Mouse (Mus musculus): ENCODE results near the gene Psmb8. TPM values are rescaled to one million over a fixed set of nuclear protein-coding genes. Genes with fewer than 3 reads are reported as not detected.

The Psmb8 gene
- polyA plus RNA-seq, 1 experiment from 2014 or later, result 1.5 TPM

DNA sequence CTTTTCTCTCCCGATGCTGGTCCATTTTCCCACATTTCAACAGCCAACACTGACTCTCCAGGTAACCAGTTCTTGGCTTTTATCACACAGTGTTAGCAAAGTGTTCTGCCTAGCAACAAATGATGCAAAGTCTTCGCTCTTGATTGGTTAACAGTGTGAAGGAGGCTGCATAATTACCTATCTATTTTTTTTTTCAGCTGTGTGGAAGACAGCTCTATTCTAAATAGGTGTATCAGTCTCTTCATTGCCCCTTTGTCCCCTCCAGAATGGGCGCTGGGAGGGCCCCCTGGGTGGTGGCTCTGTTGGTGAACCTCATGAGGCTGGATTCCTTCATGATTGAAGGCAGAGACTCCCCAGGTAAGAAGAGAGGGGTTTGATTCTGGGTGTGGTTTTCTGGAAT is 41.2 kb downstream of the Psmb8 start, which contains the start of gene H2-Ob:
TSS of gene H2-Ob (plus strand) at position 198 of the 400 bp plus-strand sequence.
- peaks cover 4% of the 10 kb centered on the region; the same call in 1 of the 2 replicates for H3K27me3 ChIP-seq (ENCODE audit: control insufficient read depth, insufficient read depth, low read length)
- H3K9me3 ChIP-seq (replicated peaks; ENCODE audit: control insufficient read depth, low read length), result peaks cover 5% of the 10 kb centered on the region; the same call in 1 of the 2 replicates
- no peak within 1 kb of the TSS for H3K4me2 ChIP-seq
- no peaks in the 10 kb centered on the region for H3K4me1 ChIP-seq (ENCODE audit: control insufficient read depth, insufficient read depth, low read length)
- H3K4me3 ChIP-seq (ENCODE audit: low read depth, low read length), result no peak within 1 kb of the TSS
- H3K36me3 ChIP-seq (ENCODE audit: control insufficient read depth, insufficient read depth, low read length), result no peaks in the 10 kb centered on the region
- 60% methylated on average over 3 of the region's 3 CpGs for WGBS (ENCODE audit: insufficient replicate concordance)
- no peak within 1 kb of the TSS for H3K27ac ChIP-seq (ENCODE audit: low read depth, low read length)
- no peak within 1 kb of the TSS for H3K9ac ChIP-seq (ENCODE audit: low read depth, low read length)
- ATAC-seq (replicated peaks; ENCODE audit: insufficient number of reproducible peaks, low FRiP score, low TSS enrichment), result no peak

DNA sequence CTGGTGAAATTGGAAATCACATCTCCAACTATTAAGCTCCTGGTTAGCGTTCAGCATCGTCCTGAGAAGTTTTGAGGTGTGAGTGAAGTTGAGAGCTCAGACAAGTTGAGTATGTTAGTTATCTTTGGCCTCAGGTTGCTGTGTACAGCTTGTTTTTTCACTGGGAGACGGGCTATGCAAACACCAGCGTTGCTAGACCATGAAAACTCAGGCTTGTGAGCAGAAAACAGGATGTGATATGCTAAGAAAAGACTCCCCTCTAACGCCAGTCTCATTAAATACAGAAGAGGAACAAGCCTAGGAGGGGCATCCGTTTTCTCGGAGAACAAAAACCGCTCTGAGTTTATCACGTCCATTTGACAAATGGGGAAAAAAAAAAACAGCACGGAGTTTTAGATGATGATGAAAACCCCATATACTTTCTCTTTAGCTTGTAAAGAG is 42.1 kb downstream of the Psmb8 start:
- H3K4me3 ChIP-seq (ENCODE audit: low read depth, low read length), result no peak overlapping the region
- no peaks in the 10 kb centered on the region for H3K4me1 ChIP-seq (ENCODE audit: control insufficient read depth, insufficient read depth, low read length)
- H3K9me3 ChIP-seq (replicated peaks; ENCODE audit: control insufficient read depth, low read length), result 0 out of 2 replicates have a peak, but pooled peaks cover 5% of the 10 kb centered on the region
- H3K27me3 ChIP-seq (ENCODE audit: control insufficient read depth, insufficient read depth, low read length), result peaks cover 4% of the 10 kb centered on the region; the same call in 1 of the 2 replicates
- H3K4me2 ChIP-seq, result no peak overlapping the region
- 63% methylated on average over 10 of the region's 10 CpGs for WGBS (ENCODE audit: insufficient replicate concordance)
- no peaks in the 10 kb centered on the region for H3K36me3 ChIP-seq (ENCODE audit: control insufficient read depth, insufficient read depth, low read length)
- H3K9ac ChIP-seq (ENCODE audit: low read depth, low read length), result no peak overlapping the region
- ATAC-seq (replicated peaks; ENCODE audit: insufficient number of reproducible peaks, low FRiP score, low TSS enrichment), result no peak
- H3K27ac ChIP-seq (ENCODE audit: low read depth, low read length), result no peak overlapping the region

DNA sequence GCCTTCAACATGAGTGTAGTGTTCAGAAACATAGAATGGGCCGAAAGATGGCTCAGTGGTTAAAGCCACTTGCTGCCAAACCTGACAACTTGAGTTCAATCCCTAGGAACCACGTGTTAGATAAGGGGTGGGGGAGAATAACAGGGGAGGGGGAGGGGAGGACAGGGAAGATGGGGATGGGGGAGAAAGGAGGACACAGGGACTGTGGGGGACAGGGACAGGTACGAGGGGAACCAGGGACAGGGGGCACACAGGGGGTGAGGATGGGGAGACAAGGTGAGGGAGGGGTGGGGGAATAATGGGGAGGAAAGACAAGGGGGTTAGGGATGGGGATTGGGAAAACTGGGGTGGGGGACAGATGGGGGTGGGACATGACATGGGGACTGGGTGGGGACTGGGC is 42.8 kb downstream of the Psmb8 start:
- H3K27ac ChIP-seq (ENCODE audit: low read depth, low read length), result no peak overlapping the region
- H3K36me3 ChIP-seq (ENCODE audit: control insufficient read depth, insufficient read depth, low read length), result no peaks in the 10 kb centered on the region
- no peaks in the 10 kb centered on the region for H3K4me1 ChIP-seq (ENCODE audit: control insufficient read depth, insufficient read depth, low read length)
- H3K9ac ChIP-seq (ENCODE audit: low read depth, low read length), result no peak overlapping the region
- H3K9me3 ChIP-seq (replicated peaks; ENCODE audit: control insufficient read depth, low read length), result 0 out of 2 replicates have a peak, but pooled peaks cover 5% of the 10 kb centered on the region
- peaks cover 4% of the 10 kb centered on the region; the same call in 1 of the 2 replicates for H3K27me3 ChIP-seq (ENCODE audit: control insufficient read depth, insufficient read depth, low read length)
- ATAC-seq (replicated peaks; ENCODE audit: insufficient number of reproducible peaks, low FRiP score, low TSS enrichment), result no peak
- WGBS (ENCODE audit: insufficient replicate concordance), result 62% methylated on average over 3 of the region's 3 CpGs
- no peak overlapping the region for H3K4me3 ChIP-seq (ENCODE audit: low read depth, low read length)
- no peak overlapping the region for H3K4me2 ChIP-seq

DNA sequence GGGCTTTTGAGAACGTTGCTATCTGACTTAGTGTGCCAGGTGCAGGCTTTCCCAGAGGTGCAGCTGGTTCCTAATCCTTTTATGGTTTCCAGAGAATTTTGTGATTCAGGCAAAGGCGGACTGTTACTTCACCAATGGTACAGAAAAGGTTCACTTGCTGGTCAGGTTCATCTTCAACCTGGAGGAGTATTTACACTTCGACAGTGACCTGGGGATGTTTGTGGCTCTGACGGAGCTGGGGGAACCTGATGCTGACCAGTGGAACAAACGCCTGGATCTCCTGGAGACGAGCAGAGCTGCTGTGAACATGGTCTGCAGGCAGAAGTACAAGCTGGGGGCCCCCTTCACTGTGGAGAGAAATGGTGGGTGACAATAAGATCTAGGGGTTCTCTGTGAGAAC is 43.4 kb downstream of the Psmb8 start:
- Histone ChIP-seq H3K27me3 (ENCODE audit: control insufficient read depth, insufficient read depth, low read length) (peaks cover 4% of the 10 kb centered on the region; the same call in 1 of the 2 replicates), H3K27ac (ENCODE audit: low read depth, low read length) (no peak overlapping the region), H3K4me3 (ENCODE audit: low read depth, low read length) (no peak overlapping the region), H3K4me1 (ENCODE audit: control insufficient read depth, insufficient read depth, low read length) (no peaks in the 10 kb centered on the region), H3K4me2 (no peak overlapping the region), H3K9me3 (replicated peaks; ENCODE audit: control insufficient read depth, low read length) (0 out of 2 replicates have a peak, but pooled peaks cover 5% of the 10 kb centered on the region), H3K9ac (ENCODE audit: low read depth, low read length) (no peak overlapping the region), H3K36me3 (ENCODE audit: control insufficient read depth, insufficient read depth, low read length) (no peaks in the 10 kb centered on the region)
- 74% methylated on average over 6 of the region's 6 CpGs for WGBS (ENCODE audit: insufficient replicate concordance)
- no peak for ATAC-seq (replicated peaks; ENCODE audit: insufficient number of reproducible peaks, low FRiP score, low TSS enrichment)

DNA sequence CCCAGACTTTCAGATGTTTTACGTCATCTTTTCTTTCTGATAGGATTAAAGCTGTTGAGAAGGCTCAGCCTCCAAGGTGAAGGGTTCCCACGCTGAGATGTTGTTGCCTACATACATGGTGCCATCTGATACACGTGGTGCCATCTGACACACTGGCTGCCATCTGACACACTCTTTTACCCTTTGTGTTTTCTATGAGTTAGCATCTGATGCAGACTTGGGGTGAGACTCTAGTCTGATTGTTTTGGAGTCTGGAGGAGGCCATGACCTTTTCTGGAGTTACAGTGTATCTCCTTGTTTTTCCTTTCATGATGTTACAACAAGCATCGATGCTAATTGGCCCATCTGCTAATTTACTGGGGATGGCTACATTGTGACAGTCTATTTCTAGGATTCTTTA is 47.1 kb downstream of the Psmb8 start:
- no peak overlapping the region for H3K4me2 ChIP-seq
- ATAC-seq (replicated peaks; ENCODE audit: insufficient number of reproducible peaks, low FRiP score, low TSS enrichment), result no peak
- no peak overlapping the region for H3K9ac ChIP-seq (ENCODE audit: low read depth, low read length)
- H3K4me1 ChIP-seq (ENCODE audit: control insufficient read depth, insufficient read depth, low read length), result no peaks in the 10 kb centered on the region
- 76% methylated on average over 4 of the region's 4 CpGs for WGBS (ENCODE audit: insufficient replicate concordance)
- H3K27ac ChIP-seq (ENCODE audit: low read depth, low read length), result no peak overlapping the region
- no peak overlapping the region for H3K4me3 ChIP-seq (ENCODE audit: low read depth, low read length)
- peaks cover 4% of the 10 kb centered on the region; the same call in 1 of the 2 replicates for H3K27me3 ChIP-seq (ENCODE audit: control insufficient read depth, insufficient read depth, low read length)
- H3K36me3 ChIP-seq (ENCODE audit: control insufficient read depth, insufficient read depth, low read length), result no peaks in the 10 kb centered on the region
- 0 out of 2 replicates have a peak, but pooled peaks cover 5% of the 10 kb centered on the region for H3K9me3 ChIP-seq (replicated peaks; ENCODE audit: control insufficient read depth, low read length)

DNA sequence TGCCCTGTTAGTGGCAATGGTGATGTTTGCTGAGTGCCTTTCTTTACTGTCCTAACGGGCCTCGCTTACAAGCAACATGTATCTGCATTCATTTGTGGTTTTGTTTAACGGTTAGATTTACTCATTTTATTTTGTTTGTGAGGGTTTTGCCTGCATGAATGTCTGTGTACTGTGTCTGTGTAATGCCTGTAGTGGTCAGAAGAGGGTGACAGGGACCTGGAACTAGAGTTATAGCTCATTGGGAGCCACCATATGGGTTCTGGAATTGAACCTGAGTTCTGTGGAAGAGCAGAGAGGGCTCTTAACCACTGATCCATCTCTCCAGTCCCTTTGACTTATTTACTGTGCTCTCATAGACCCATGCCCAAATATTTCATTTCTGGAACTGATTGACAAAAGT is 49.5 kb downstream of the Psmb8 start:
- 79% methylated on average over 3 of the region's 3 CpGs for WGBS (ENCODE audit: insufficient replicate concordance)
- no peak overlapping the region for H3K4me2 ChIP-seq
- no peaks in the 10 kb centered on the region for H3K36me3 ChIP-seq (ENCODE audit: control insufficient read depth, insufficient read depth, low read length)
- ATAC-seq (replicated peaks; ENCODE audit: insufficient number of reproducible peaks, low FRiP score, low TSS enrichment), result no peak
- H3K27ac ChIP-seq (ENCODE audit: low read depth, low read length), result no peak overlapping the region
- H3K27me3 ChIP-seq (ENCODE audit: control insufficient read depth, insufficient read depth, low read length), result peaks cover 4% of the 10 kb centered on the region; the same call in 1 of the 2 replicates
- no peak overlapping the region for H3K4me3 ChIP-seq (ENCODE audit: low read depth, low read length)
- H3K4me1 ChIP-seq (ENCODE audit: control insufficient read depth, insufficient read depth, low read length), result no peaks in the 10 kb centered on the region
- H3K9ac ChIP-seq (ENCODE audit: low read depth, low read length), result no peak overlapping the region
- 0 out of 2 replicates have a peak, but pooled peaks cover 2% of the 10 kb centered on the region for H3K9me3 ChIP-seq (replicated peaks; ENCODE audit: control insufficient read depth, low read length)

DNA sequence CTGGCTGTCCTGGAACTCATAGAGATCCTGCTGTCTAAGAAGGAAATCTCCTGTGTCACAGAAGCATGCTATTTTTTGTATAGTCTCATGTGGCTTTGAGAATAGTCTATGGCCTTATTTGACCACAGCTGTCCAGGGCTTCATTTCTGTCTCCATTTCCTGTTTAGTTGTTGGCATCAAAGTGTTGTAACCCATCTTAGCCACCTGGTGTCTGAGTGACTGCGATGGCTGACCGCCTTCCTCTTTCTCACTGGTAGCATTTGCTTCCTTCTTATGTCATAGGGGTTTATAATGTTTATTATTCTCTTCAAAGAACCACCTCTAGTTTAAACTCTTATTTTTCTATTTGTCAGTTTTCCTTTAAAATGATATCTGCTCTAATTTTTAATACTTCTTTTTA is 51.2 kb downstream of the Psmb8 start:
- H3K4me2 ChIP-seq, result no peak overlapping the region
- WGBS (ENCODE audit: insufficient replicate concordance), result 66% methylated on average over 2 of the region's 2 CpGs
- H3K9me3 ChIP-seq (replicated peaks; ENCODE audit: control insufficient read depth, low read length), result no peaks in the 10 kb centered on the region
- H3K36me3 ChIP-seq (ENCODE audit: control insufficient read depth, insufficient read depth, low read length), result no peaks in the 10 kb centered on the region
- H3K27me3 ChIP-seq (ENCODE audit: control insufficient read depth, insufficient read depth, low read length), result no peaks in the 10 kb centered on the region
- no peak overlapping the region for H3K4me3 ChIP-seq (ENCODE audit: low read depth, low read length)
- H3K4me1 ChIP-seq (ENCODE audit: control insufficient read depth, insufficient read depth, low read length), result no peaks in the 10 kb centered on the region
- ATAC-seq (replicated peaks; ENCODE audit: insufficient number of reproducible peaks, low FRiP score, low TSS enrichment), result no peak
- H3K9ac ChIP-seq (ENCODE audit: low read depth, low read length), result no peak overlapping the region
- H3K27ac ChIP-seq (ENCODE audit: low read depth, low read length), result no peak overlapping the region

DNA sequence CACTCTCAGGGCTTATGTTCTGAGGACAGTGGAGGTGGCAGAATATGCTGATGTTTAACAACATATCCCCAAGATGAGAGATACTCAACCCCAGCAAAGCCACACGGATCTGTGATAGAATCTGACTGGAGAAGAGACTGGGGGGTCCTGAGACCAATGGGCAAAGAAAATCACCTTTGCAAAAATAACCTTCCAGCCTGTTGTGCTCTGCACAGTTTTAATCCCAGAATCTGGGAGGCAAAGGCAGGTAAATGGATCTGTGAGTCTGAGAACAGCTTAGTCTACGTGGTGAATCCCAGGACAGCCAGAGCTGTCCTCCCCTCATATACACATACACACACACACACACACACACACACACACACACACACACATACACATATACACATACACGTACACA is 51.8 kb downstream of the Psmb8 start:
- H3K27ac ChIP-seq (ENCODE audit: low read depth, low read length), result no peak overlapping the region
- WGBS (ENCODE audit: insufficient replicate concordance), result 40% methylated on average over 3 of the region's 3 CpGs
- H3K36me3 ChIP-seq (ENCODE audit: control insufficient read depth, insufficient read depth, low read length), result no peaks in the 10 kb centered on the region
- H3K27me3 ChIP-seq (ENCODE audit: control insufficient read depth, insufficient read depth, low read length), result no peaks in the 10 kb centered on the region
- no peak overlapping the region for H3K9ac ChIP-seq (ENCODE audit: low read depth, low read length)
- no peak overlapping the region for H3K4me2 ChIP-seq
- no peak overlapping the region for H3K4me3 ChIP-seq (ENCODE audit: low read depth, low read length)
- H3K9me3 ChIP-seq (replicated peaks; ENCODE audit: control insufficient read depth, low read length), result no peaks in the 10 kb centered on the region
- no peaks in the 10 kb centered on the region for H3K4me1 ChIP-seq (ENCODE audit: control insufficient read depth, insufficient read depth, low read length)
- ATAC-seq (replicated peaks; ENCODE audit: insufficient number of reproducible peaks, low FRiP score, low TSS enrichment), result no peak

DNA sequence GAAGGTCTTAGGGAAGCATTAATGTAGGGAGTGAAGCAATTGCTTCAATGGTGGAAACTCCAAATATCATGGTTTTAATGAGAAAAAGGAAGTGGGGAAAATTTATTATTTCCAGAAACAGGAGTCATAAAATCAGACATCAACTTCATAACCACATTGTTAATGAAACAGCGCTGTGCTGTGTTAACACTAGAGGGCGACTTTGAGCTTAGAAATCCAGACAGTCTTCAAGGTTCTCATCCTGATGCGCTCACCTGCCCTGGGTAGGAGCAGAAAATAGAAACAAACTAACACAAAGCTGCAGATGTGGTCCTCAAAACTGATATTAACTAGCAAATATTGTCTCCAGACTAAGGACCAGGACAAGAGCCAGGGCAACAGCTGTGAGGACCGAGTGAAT is 52.4 kb downstream of the Psmb8 start:
- 24% methylated on average over 4 of the region's 4 CpGs for WGBS (ENCODE audit: insufficient replicate concordance)
- H3K27me3 ChIP-seq (ENCODE audit: control insufficient read depth, insufficient read depth, low read length), result no peaks in the 10 kb centered on the region
- H3K4me3 ChIP-seq (ENCODE audit: low read depth, low read length), result no peak overlapping the region
- no peak overlapping the region for H3K4me2 ChIP-seq
- no peaks in the 10 kb centered on the region for H3K9me3 ChIP-seq (replicated peaks; ENCODE audit: control insufficient read depth, low read length)
- H3K4me1 ChIP-seq (ENCODE audit: control insufficient read depth, insufficient read depth, low read length), result no peaks in the 10 kb centered on the region
- no peaks in the 10 kb centered on the region for H3K36me3 ChIP-seq (ENCODE audit: control insufficient read depth, insufficient read depth, low read length)
- no peak for ATAC-seq (replicated peaks; ENCODE audit: insufficient number of reproducible peaks, low FRiP score, low TSS enrichment)
- H3K27ac ChIP-seq (ENCODE audit: low read depth, low read length), result no peak overlapping the region
- H3K9ac ChIP-seq (ENCODE audit: low read depth, low read length), result no peak overlapping the region

Measured in heart, embryonic 11.5 days (tissue).